Mouse (Mus musculus) telencephalon, adult 2 months (tissue): ENCODE data around the gene Ptpdc1.

Source experiments
- DNase-seq: peaks from one replicate; pipeline ENCODE4 v3.0.0-alpha.2; 2011; ENCODE audit warnings: low read depth, low spot score

Gene Ptpdc1

GRCm38 (mm10) chr13:48547623-48548022 lies 77.8 kb downstream of the Ptpdc1 start:
- DNase-seq, result no peak

DNA sequence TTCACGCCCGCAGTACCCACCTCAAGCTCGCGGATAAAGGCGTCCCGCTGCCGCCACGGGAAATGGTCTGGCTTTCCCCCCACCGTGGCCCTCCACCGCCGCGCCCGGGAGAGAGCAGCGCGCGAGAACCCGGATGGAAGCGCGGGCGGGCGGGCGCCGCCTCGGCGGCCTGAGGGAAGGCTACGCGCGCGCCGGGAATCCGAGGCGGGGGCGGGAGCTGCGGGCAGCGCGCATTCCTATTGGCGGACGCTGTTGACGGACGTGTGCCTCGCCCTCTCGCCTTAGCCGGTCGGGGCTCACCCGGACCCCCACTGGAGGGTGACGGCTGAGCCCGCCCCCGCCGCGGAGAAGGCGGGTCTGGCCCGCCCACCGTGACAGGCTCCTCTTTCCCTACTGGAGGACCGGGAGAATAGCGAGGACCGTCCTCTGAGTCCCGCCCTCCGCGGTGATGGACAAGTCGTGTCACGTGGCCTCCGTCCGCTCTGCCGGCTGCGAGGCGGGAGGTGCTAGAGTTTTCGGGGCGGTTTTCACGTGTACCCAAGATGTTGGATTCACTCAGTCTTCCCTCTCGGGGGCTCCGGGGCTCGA lies 79.0 kb downstream of the Ptpdc1 start:
- DNase-seq, result peak; percentile 98

DNA sequence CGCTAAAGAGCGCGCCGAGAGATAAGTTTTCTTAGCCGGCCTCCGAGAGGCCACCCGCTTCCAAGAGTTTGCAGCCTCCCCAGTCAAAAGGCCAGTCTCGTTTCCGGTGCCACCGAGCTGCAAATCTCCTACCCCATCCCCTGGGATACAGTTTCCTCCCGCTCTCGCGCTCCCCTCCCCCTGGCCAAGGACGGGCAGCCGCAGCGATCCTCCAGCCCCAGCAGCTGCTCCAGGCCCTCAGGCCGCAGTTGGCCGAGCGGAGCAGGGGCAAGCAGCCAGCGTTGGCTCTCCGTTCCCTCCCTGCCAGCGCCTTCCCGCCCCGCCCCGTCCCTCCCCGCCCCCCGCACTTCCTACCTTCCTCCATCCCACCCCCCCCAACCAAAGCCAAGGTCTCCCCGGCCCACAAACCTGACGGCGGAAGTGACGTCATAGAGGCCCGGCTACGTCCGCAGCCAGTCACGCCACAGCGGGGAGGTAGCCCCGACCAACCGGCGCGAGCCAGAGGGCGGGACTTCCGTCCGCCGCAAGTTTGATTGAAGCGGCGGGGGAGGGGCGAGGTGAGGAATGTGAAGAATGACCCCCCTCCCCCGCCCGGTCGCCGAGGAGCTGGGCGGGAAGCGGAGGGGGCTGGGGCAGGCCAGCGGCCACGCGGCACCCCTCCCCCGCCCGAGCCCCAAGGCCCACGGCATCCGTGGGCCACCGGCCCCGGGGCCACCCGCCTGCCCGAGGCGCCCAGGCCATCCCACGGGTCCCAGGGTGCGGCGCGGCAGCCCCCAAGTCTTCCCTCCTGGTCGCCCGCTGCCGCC lies 79.8 kb downstream of the Ptpdc1 start:
- peak; percentile 97 for DNase-seq

DNA sequence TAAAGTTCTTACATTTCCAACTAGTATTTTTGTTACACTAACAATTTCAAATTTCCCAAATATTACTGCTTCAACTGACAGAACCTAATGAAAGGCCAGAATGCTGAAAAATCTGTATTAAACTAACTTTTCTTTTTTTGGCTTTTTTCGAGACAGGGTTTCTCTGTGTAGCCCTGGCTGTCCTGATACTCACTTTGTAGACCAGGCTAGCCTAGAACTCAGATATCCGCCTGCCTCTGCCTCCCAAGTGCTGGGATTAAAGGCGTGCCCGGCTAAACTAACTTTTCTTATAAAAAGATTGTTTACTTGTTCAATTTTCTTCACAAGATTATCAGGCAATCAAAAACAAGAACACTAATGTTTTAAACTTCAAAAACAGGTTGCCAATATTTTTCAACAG lies 80.6 kb downstream of the Ptpdc1 start:
- DNase-seq, result no peak

DNA sequence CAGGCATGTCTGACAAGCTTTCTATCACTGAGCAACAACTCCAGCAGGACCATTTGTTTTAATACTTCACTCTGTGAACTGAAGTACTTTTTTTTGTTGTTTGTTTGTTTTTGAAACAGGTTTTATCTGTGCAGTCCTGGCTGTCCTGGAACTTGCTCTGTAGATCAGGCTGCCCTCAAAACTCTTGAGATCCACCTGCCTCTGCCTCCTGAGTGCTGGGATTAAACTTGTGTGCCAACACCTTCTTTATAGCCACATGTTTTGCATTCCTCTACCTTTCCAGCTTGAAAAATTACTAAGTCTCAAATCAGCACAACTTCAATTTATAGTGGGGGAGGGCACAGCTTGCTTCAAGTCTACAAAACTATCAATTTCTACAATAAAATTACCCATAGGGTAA lies 81.1 kb downstream of the Ptpdc1 start:
- no peak for DNase-seq

DNA sequence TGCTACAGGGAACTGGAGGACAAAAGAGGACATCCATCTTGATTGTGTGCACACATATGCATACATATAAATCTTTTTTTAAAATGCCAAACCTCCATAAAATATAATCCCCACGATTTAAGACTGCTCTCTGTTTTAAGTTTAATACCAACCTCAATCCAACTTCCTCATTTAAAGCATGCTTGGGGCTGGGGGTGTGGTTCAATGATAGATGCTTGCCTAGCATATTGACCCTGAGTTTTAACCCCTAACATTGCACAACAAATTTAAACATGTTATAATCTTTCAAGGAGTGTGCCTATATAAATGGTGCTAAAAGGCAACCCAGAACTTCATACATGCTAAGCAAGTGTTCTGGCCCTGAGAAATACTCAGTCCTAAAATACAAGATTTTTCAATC lies 85.0 kb downstream of the Ptpdc1 start:
- no peak for DNase-seq

GRCm38 (mm10) chr13:48533441-48533840 lies 92.0 kb downstream of the Ptpdc1 start:
- no peak for DNase-seq

DNA sequence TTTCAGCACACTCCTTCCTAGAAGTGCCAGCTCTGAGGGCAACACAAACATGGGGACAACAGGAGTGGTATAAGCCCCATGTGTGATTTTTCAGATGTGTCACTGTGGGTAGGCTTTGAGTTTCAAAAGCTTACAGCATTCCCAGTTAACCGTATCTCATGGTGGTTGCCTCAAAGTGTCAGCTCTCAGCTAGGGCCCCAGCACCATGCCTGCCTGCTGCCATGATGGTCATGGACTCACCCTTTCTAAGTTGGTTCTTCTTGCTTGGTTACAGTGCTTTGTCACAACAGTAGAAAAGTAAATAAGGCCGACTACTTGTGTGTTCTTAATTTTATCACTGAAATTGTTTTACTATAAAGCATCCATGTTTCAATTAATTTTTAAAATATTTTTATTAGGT lies 94.0 kb downstream of the Ptpdc1 start:
- DNase-seq, result no peak

DNA sequence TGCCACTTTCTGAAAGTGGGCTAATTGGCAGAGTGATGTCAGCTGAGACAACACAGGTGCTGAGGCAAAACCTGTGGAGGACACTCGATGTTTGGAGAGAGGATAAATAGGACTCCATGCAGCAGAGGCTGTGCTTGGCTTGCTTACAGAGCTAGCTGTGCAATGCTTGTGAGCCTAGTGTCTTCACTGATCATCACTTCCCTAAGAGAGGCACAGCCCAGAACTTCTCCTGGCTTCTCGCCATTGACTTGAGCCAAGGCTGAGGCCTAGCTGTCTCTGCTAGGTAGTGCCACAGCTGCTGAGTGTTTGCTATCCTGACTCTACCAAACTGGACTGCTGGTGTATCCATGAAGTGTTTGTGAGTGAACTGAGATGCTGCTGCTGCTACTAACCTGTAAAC lies 94.8 kb downstream of the Ptpdc1 start:
- DNase-seq, result no peak

DNA sequence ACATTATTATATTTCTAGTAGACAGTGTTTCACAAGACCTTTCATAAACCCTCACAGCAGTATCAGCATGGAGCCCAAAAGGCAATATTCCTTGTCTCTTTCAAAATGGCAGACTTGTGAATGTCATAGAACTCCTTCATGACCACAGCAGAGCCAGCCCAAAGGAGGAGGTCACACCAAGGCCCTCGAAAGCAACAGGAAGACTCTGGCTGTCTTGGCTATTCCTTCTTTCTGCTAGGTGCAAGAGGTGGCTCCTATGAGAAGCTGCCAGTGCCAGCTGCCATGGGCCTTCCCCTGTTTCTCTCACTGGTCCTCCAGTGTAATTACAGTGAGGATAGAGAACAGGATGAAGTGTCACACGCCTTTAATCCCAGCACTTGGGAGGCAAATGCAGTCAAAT lies 96.4 kb downstream of the Ptpdc1 start:
- DNase-seq, result no peak

DNA sequence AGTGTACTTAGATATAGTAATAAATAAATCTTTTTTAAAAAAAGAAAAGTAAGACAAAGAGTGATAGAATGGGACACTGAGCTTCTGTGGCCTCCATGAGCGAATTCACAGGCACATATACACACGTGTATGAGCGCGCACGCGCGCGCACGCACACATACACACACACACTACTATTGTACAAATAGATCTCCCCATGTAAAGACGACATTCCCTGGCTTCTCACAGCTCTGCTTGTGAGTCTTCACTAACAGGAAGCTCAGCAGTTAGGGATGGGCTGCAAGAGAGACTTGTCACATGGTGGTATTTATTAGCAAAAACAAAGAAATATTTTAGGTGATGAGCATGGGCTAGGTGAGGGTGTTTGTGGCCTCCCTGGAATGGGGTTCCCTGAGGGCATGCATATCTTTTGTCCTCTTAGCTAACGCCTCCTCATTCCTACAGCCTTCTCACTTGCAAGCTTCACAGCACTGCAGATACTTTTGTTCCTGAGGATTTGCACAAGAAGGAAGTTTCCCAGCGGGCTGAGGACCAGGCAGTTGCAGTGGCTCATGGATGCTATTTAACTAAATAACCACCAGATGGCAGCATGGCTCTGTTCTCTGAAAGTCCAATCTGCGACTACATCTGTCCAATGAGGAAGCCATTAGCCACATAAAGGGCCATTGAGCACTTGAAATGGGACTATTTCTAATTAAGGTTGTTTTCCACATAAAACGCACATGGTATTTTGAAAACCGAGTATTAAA lies 97.2 kb downstream of the Ptpdc1 start:
- DNase-seq, result peak; percentile 62
